Mouse (Mus musculus): ENCODE data around the gene Zfp768. TPM values are rescaled to one million over a fixed set of nuclear protein-coding genes. Genes with fewer than 3 reads are reported as not detected.
A peak's percentile ranks its signal among the peaks of the same experiment; 100 is the strongest.
"Not testable (repeated sequence)": the region's sequence is repeated elsewhere in the genome, so short reads cannot be mapped to it uniquely, and the experiment has no call there.

Zfp768 gene
- total RNA-seq, 1 experiment from 2014 or later: 11.1 TPM

DNA sequence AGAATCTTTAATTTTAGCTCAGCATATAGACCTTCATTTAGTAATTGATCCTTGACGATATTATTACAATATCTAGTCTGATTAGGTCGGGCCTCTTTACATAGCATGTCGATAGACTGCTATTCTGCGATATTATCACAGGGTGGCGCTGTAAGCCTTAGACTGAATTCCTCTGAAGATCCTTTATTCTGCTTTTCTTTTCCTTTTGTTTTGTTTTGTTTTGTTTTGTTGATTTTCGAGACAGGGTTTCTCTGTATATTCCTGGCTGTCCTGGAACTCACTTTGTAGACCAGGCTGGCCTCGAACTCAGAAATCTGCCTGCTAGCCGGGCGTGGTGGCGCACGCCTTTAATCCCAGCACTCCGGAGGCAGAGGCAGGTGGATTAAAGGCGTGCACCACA, 17.0 kb upstream of the Zfp768 start:
- peak; percentile 42 to 70; a peak in 2 of 4 replicates for ATAC-seq (replicated peaks in 1 of 2; ENCODE audit: insufficient read depth in 1 of 2, low FRiP score in 2 of 2, low TSS enrichment in 1 of 2, low read depth in 1 of 2, poor library complexity in 2 of 2, severe bottlenecking in 2 of 2)

DNA sequence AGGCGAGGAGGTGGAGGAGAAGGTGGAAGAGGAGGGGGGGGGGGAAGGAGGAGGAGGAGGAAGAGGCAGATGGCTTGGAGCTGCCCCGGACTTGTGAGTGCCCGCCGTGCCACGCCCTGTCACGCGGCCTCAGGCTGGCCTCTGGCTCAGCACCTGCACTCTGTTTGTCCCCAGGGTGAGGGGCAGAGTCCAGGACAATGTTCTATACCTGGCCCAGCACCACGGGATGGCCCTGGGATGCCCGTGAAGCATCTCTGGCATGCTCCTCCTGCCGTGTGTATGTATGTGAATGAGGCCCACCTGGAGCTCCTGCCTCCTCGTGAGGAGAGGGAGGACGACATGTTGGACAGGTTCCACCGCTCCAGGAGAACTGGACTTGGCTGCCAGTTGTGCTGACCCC, 16.1 kb upstream of the Zfp768 start:
- no peak for ATAC-seq (replicated peaks in 1 of 2; ENCODE audit: insufficient read depth in 1 of 2, low FRiP score in 2 of 2, low TSS enrichment in 1 of 2, low read depth in 1 of 2, poor library complexity in 2 of 2, severe bottlenecking in 2 of 2)

DNA sequence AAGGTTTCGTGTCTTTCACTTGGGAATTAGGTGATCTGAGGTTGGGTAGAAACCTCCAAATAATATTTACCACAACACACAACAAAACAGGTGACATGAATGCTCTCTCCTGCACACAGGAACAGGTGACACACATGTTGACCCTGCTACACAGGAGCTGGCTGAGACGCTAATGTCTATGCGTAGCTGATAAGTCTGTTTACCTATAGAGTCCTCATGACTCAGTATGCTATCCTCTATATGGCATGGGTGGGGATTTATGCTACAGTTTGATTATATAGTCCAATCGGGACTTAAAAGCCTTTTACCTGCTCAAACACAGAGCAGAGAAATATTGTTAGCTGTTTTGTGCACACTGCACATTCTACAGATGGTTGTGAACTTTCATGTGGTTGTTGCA, 14.9 kb upstream of the Zfp768 start:
- ATAC-seq (replicated peaks in 1 of 2; ENCODE audit: insufficient read depth in 1 of 2, low FRiP score in 2 of 2, low TSS enrichment in 1 of 2, low read depth in 1 of 2, poor library complexity in 2 of 2, severe bottlenecking in 2 of 2): no peak

DNA sequence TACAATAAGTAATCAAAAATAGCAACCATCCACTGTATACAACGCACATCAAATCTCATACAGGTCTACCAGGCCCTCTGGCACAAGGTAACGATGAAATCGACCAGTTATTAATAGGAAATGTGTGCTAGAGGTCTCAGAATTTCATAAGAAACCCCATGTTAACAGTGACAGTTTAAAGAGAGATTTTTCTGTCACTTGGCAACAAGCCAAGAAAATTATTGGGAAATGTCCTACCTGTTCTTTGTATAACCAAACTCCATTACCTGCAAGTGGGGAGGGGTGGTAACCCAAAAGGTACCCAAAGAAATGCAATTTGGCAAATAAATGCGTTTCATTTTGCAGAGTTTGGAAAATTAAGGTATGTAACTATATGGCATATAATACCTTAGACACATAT, 13.1 kb upstream of the Zfp768 start:
- no peak for ATAC-seq (replicated peaks in 1 of 2; ENCODE audit: insufficient read depth in 1 of 2, low FRiP score in 2 of 2, low TSS enrichment in 1 of 2, low read depth in 1 of 2, poor library complexity in 2 of 2, severe bottlenecking in 2 of 2)

DNA sequence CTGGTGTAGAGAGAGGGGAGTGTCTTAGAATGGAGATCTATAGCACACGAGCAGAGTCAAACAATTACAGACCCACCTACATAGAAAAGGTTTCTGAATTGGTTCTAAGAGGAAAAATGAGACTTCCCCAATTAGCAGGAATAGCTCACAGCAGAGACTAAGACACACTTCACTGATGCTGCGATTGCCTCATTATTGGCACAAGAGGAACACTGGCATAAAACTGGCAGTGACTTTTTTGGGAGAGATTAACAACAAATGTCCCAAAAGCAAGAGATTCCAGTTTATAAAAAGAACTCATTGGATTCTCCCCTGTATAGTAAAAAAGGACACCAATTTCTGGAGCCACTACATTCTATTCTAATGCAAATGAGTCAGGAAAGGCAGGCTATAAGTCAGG, 12.5 kb upstream of the Zfp768 start:
- no peak for ATAC-seq (replicated peaks in 1 of 2; ENCODE audit: insufficient read depth in 1 of 2, low FRiP score in 2 of 2, low TSS enrichment in 1 of 2, low read depth in 1 of 2, poor library complexity in 2 of 2, severe bottlenecking in 2 of 2)

DNA sequence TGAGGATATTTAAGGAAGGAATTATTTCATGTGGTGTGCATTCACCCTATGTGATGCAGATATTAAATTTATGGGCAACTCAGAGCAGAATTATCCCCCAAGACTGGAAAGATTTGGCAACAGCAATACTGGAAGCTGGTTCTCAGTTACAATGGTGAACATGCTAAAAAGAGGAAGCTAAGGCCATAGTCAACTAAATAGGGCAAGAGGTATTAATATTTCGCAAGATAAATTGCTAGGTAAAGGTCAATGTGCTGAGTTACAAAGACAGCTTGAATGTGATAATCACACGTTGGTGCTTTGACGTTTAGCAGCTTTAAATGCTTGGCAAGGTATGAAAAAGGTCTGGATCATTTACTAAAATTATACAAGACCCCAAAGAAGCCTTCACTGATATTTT, 10.4 kb upstream of the Zfp768 start:
- ATAC-seq (replicated peaks in 1 of 2; ENCODE audit: insufficient read depth in 1 of 2, low FRiP score in 2 of 2, low TSS enrichment in 1 of 2, low read depth in 1 of 2, poor library complexity in 2 of 2, severe bottlenecking in 2 of 2): no peak

DNA sequence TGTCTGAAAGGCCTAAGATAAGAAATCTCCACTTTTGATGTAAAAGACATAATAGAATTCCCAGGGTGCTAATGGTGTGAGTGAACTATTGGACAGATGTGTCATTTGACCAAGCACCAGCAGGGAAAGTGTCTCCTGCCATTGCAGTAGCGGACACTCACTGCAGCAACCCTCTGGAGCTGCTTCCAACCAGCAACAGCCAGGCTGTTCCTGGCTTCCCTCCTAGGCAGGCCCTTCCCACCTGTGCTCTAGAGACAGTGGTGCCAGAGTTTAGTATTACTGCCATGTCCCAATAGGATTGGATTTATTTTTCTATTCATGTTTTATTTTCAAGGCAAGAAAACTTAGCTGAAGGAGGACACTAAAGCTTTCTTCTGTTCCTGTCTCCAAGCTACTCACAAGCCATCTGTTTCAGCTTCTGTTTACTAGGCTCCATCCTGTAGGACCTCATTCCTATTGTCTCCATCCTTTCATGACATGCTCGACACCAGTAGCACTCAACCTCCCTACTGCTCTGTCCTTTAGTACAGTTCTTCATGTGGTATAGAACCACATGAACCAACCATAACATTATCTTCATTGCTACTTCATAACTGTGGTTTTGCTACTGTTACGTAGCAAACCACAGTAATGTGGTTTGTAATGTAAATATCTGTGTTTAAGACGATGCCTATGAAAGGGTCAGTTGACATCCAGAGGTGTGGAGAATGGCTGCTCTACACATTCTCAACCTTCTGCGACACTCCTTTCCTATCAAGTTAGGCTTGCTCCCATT, 6.0 kb upstream of the Zfp768 start:
- no peak for ATAC-seq (replicated peaks in 1 of 2; ENCODE audit: insufficient read depth in 1 of 2, low FRiP score in 2 of 2, low TSS enrichment in 1 of 2, low read depth in 1 of 2, poor library complexity in 2 of 2, severe bottlenecking in 2 of 2)

DNA sequence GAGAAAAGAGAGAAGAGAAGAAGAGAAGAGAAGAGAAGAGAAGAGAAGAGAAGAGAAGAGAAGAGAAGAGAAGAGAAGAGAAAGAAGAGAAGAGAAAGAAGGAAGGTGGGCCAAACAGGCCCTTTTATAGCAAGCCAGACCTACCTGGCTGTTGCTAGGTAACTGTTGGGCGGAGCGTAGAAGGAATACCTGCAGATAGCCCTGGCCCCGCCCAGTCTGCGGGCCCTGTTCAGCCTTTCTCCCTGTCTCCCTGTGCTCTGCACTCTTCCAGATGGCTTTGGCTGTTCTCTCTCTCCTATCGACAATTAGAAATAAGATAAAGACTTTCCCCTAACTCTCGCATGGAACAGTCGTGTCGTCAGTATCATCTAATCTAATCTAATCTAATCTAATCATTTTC, 1.3 kb upstream of the Zfp768 start:
- ATAC-seq (replicated peaks in 1 of 2; ENCODE audit: insufficient read depth in 1 of 2, low FRiP score in 2 of 2, low TSS enrichment in 1 of 2, low read depth in 1 of 2, poor library complexity in 2 of 2, severe bottlenecking in 2 of 2): no peak

DNA sequence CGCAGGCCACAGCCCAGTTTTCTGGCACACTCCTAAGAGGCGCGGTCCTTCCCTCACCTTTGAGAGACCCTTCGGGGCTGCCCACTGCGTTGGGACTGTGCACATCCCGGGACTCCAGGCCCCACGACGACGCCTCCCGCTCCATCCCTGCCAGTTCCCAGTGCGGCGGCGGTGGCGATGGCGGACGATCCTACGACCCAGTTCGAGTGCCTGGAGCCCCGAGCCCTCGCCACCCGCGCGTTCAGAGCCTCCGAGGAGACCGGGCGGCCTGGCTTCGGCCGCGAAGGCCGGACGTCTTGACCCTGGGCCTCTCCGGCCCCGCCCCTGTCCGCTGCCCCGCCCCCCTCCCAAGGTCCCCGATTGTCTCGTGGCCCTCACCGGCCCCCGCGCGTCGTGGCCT, 297 bp downstream of the Zfp768 start:
- no peak for ATAC-seq (replicated peaks in 1 of 2; ENCODE audit: insufficient read depth in 1 of 2, low FRiP score in 2 of 2, low TSS enrichment in 1 of 2, low read depth in 1 of 2, poor library complexity in 2 of 2, severe bottlenecking in 2 of 2)

DNA sequence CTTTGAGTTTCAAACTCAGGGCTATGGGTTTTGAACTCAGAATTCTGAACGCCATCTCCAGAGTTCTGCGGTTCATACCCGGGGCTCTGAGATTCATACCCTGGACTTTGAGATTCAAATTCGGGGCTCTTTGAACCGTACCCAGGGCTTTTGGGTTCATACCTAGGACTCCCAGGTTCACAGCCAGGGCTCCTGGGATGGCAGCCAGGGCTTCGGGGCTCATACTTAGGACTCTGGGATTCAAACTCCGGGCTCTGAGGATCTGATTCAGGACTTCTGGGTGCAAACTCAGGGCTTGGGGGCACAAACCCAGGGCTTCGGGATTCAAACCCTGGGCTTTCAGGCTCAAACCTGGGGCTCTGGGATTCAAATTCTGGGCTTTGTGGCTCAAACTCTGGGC, 1.0 kb downstream of the Zfp768 start:
- ATAC-seq (replicated peaks in 1 of 2; ENCODE audit: insufficient read depth in 1 of 2, low FRiP score in 2 of 2, low TSS enrichment in 1 of 2, low read depth in 1 of 2, poor library complexity in 2 of 2, severe bottlenecking in 2 of 2): no peak

DNA sequence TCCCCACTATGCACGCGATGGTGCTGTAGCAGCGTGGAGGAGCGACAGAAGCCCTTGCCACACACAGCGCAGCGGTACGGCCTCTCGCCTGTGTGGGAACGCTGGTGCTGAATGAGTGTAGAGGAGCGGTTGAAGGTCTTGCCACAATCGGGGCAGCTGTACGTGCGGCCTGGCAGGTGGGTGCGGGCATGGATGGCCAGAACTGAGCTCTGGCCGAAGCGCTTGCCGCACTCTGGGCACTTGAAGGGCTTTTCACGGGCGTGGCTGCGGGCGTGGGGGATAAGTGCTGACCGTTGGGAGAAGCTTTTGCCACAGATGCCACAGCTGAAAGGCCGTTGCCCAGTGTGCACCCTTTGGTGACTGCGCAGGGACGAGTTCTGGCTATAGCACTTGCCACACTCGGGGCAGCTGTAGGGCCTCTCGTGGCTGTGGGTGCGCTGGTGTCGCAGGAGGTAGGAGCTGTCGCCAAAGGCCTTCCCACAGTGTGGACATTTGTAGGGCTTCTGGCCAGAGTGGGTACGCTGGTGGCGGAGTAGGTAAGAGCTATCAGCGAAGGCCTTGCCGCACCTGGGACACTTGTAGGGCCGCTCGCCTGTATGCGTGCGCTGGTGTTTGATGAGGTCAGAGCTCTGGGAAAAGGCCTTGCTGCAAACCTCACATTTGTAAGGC, 1.9 kb downstream of the Zfp768 start:
- no peak for ATAC-seq (replicated peaks in 1 of 2; ENCODE audit: insufficient read depth in 1 of 2, low FRiP score in 2 of 2, low TSS enrichment in 1 of 2, low read depth in 1 of 2, poor library complexity in 2 of 2, severe bottlenecking in 2 of 2)

DNA sequence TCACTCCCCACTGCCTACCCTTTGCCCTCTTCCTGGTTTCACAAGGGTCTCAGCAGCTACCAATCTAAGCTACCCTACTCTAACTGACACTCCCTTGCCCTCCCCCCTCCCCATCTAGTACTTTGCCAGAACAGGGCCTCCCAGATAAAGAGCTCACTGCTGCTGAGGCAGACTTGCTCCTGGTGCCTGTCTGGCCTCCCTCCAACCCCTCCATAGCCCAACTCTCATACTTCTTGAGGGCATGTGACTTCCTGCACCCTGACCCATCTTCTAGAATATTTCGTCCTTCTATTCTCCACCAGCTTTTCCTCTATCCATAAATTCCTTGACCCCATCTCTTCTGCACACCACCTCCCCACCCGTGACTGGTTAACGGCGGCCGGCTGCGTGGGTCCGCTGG, 2.5 kb downstream of the Zfp768 start:
- ATAC-seq (replicated peaks in 1 of 2; ENCODE audit: insufficient read depth in 1 of 2, low FRiP score in 2 of 2, low TSS enrichment in 1 of 2, low read depth in 1 of 2, poor library complexity in 2 of 2, severe bottlenecking in 2 of 2): no peak

DNA sequence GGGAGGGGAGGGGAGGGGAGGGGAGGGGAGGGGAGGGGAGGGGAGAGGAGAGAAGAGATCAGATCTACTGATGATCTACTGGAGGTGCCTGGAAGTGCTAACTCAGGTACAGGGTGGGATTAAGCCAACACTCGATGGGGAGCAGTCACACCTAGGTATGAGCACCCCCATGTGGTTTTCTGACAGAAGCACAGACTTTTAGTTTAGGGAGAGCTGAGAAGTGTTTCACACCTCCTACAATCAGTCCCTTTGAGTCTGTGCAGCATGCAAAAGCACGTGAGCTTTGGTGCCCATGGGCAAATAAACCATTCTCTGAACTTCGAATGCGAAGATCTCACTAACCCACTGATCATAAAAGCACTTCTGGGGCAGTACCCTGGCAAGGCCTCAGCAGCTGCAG, 3.1 kb downstream of the Zfp768 start:
- ATAC-seq (replicated peaks in 1 of 2; ENCODE audit: insufficient read depth in 1 of 2, low FRiP score in 2 of 2, low TSS enrichment in 1 of 2, low read depth in 1 of 2, poor library complexity in 2 of 2, severe bottlenecking in 2 of 2): no peak

DNA sequence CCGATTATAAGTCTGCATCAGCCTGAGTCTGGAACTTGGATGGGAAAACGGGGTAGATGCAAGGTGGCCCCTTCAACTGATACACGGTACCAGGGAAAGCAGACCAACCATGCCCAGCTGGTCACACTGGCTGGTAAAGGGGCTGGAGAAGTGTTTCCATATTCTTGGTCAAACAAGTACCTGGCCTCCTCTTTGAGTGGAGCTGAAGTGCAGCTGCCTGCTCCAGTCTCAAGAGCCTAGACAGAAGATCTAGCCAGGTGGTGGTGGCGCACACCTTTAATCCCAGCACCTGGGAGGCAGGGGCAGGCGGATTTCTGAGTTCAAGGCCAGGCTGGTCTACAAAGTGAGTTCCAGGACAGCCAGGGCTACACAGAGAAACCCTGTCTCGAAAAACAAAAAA, 3.5 kb downstream of the Zfp768 start:
- not testable (repeated sequence) for ATAC-seq (replicated peaks in 1 of 2; ENCODE audit: insufficient read depth in 1 of 2, low FRiP score in 2 of 2, low TSS enrichment in 1 of 2, low read depth in 1 of 2, poor library complexity in 2 of 2, severe bottlenecking in 2 of 2)

DNA sequence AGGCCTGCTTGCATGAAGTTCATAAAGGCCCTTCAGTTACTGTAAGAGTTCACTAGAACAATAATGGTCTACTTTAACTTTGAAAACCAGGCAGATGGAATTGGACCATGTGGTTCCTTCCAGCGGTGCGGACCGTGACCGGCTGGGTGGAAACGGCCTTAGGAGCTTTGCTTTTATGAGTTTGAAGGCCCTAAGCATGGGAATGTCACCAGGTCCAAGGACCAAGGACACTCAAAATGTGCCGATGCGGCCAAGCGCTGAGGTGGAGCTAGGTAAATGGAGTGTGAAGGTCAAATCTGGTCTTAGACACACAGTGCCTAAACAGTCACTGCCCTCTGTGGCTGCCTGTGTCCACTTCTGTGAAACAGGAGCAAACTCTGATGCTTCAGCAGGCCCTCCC, 4.0 kb downstream of the Zfp768 start:
- no peak for ATAC-seq (replicated peaks in 1 of 2; ENCODE audit: insufficient read depth in 1 of 2, low FRiP score in 2 of 2, low TSS enrichment in 1 of 2, low read depth in 1 of 2, poor library complexity in 2 of 2, severe bottlenecking in 2 of 2)

DNA sequence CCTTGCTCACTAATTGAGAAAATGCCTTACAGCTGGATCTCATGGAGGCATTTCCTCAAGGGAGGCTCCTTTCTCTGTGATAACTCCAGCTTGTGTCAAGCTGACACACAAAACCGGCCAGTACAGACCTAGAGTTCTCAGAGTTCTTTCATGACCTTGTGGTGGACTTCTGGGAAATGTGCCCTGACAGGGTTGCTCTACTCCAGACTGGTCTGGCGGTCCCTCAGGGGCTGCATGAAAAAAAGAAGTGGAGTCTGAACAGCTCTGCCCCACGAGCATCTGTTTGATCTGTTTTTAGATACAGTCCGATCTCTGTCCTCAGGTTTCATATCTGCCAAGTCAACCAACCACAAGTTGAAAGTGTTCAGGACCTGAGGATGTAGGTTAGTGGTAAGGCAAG, 7.8 kb downstream of the Zfp768 start:
- ATAC-seq (replicated peaks in 1 of 2; ENCODE audit: insufficient read depth in 1 of 2, low FRiP score in 2 of 2, low TSS enrichment in 1 of 2, low read depth in 1 of 2, poor library complexity in 2 of 2, severe bottlenecking in 2 of 2): no peak

DNA sequence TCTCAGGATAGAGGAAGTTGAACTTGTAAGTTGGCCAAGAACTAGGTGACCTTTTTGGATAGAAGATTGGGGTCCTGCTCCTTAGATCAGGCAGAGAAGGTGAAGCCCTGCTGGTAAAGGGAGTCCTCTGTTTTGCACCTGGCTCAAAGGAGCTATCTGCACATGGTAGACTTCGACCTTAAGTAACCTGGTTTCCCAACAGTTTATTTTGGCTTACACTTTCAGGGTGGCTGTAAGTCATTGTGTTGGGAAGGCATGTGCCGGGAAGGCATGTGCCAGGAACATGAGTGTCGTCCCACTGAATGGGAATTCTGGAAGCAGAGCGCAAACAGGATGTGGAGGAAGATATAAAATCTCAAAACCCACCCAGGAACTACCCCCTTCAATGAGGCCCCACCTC, 9.8 kb downstream of the Zfp768 start:
- ATAC-seq (replicated peaks in 1 of 2; ENCODE audit: insufficient read depth in 1 of 2, low FRiP score in 2 of 2, low TSS enrichment in 1 of 2, low read depth in 1 of 2, poor library complexity in 2 of 2, severe bottlenecking in 2 of 2): no peak

DNA sequence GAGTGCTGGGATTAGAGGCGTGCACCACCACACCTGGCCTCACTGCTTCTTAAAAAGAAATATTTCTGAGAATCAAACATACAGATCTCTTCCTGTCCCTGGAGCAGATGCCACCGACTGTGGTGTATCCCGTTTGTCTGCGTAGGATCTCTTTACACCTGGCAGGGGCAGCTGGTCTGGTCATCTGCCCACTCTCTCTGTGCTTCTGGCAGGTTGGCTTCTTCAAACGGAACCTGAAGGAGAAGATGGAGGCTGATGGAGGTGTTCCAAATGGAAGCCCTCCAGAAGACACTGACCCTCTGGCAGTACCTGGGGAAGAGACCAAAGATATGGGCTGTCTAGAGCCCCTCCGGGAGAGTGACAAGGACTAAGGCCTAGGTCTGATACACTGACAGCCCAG, 12.1 kb downstream of the Zfp768 start:
- ATAC-seq (replicated peaks in 1 of 2; ENCODE audit: insufficient read depth in 1 of 2, low FRiP score in 2 of 2, low TSS enrichment in 1 of 2, low read depth in 1 of 2, poor library complexity in 2 of 2, severe bottlenecking in 2 of 2): no peak

DNA sequence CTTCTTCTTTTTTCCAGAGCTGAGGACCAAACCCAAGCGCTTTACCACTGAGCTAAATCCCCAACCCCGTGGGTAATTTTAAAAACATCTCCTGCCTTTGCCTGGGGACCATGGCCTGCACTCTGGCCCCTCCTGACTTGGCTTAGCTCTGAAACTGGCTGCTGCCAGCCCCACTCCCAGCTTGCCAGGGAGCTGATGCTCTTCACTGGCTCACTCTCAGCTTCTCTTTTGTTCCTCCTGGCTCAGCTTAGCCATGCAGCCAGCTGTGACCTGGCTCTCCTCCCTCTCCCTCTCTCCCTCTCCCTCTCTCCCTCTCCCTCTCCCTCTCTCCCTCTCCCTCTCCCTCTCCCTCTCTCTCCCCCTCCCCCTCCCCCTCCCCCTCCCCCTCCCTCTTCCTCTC, 18.7 kb downstream of the Zfp768 start:
- no peak for ATAC-seq (replicated peaks in 1 of 2; ENCODE audit: insufficient read depth in 1 of 2, low FRiP score in 2 of 2, low TSS enrichment in 1 of 2, low read depth in 1 of 2, poor library complexity in 2 of 2, severe bottlenecking in 2 of 2)
